Mouse (Mus musculus): Measurements from ENCODE around the gene Sipa1l3.

Sipa1l3 gene

DNA sequence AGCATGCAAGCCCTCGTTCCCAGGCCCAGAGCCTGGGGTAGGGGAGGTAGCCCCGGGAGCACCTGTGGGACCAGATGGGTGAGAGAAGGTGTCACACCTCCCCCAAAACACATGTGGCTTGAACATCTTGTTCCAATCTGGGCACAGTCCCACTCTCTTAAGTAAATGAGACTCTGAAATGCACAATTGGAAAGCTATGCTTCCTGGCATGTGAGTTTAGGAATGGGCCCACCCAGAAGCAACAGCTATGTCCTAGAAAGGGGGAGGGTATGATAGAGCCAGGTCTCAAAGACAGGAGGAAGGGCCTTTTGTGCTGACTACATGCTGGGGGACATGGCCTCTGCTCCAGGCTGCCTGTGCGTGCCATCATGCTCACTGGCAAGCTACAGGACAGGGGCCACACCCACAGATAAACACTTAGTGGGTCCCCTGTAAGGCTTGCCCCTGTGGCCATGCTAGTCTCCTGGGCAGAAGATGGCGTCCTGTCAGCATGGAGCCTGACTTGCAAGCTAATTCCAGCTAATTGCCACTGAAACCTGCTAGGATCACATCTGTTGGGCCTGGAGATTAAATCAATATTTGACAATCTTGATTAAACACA lies 107.1 kb downstream of the Sipa1l3 start:
- peak; percentile 29 for DNase-seq (ENCODE audit: low spot score)

DNA sequence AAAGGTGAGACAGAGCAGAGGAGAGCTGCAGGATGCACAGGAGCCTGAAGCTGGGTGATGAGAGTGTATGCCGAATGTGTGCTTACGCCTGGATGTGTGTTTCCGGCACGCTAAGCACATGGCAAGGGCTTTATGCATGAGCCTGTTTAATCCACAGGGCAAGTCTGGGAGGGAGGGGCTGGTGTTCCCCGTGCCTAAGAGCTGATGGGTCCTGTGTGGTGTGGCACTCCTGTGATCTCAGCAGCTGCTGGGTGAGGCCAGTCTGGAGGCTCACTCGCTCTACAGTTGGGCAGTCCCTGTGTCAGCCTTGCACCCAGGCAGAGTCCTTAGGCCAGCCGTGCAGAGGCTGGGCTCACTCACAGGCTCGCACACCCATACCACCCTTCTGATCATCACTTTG lies 108.0 kb downstream of the Sipa1l3 start:
- no peak for DNase-seq (ENCODE audit: low spot score)

- no peak for DNase-seq (ENCODE audit: low spot score)
These were observed 111.6 kb downstream of the Sipa1l3 start for GRCm38 (mm10) chr7:29406855-29407254.

- DNase-seq (ENCODE audit: low spot score) = no peak
These were observed 114.3 kb downstream of the Sipa1l3 start for GRCm38 (mm10) chr7:29404126-29404525.

- no peak for DNase-seq (ENCODE audit: low spot score)
These were observed 116.4 kb downstream of the Sipa1l3 start for GRCm38 (mm10) chr7:29402015-29402414.

DNA sequence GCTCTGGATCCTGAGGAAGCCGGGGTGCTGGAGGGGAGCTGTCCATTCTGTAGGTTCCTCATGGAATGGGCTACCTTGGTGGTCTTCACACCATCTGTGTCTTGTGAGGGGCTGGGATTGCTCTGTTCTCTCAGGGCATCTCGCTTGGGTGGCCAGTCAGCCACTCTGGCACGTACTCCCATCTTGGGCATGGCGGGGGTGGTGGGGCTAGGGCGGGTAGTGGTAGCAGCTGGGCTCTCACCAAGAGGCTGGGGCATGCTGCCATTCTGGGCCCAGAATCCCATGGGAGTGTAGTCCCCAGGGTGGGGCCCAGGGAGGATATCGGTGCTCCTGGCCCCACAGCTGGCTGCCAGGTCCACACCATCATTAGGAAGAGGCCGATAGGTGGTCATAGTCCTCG lies 118.0 kb downstream of the Sipa1l3 start:
- DNase-seq (ENCODE audit: low spot score) = no peak

- no peak for DNase-seq (ENCODE audit: low spot score)
These were observed 119.4 kb downstream of the Sipa1l3 start for GRCm38 (mm10) chr7:29399056-29399455.

DNA sequence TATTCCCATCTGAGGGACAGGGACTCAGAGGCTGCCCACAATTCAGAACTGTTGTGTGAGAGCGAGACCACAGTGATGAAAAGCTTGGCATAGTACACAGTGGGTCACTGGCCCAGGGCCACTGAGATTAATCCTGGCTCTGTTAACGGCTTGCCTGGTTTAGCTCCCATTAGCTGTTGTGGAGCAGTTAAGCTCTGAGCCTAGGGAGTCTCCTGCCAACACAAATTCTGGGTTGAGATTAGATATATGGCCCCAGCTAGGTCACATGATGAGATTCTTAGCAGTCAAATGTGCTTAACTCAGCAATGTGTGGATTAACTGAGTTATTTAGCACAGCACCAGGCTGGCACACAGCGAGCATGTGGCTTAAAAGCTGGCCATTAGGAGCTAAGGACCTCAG lies 121.0 kb downstream of the Sipa1l3 start:
- no peak for DNase-seq (ENCODE audit: low spot score)

GRCm38 (mm10) chr7:29396943-29397340 lies 121.5 kb downstream of the Sipa1l3 start:
- no peak for DNase-seq (ENCODE audit: low spot score)

- DNase-seq (ENCODE audit: low spot score) = peak; percentile 12
These were observed 122.1 kb downstream of the Sipa1l3 start for GRCm38 (mm10) chr7:29396216-29396942.

DNA sequence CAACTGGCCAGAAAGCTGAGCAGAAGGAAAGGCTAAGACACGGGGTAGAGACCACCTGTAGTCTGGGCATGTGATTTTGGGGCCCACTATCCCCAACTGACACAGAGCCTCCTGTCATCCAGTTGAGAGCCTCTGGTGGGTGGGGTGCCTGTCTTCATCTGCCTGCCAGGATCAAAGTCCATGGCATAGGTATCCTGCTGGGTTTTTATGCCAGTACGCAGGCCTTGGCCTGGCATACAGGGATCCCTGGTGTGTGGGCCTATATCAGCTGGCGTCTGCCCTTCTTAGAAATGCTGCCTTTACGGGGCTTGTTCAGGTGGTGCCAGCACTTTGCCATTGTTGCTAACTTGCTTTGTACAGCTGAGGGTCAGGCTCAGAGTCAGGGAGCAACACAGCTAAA lies 123.3 kb downstream of the Sipa1l3 start:
- DNase-seq (ENCODE audit: low spot score) = no peak

DNA sequence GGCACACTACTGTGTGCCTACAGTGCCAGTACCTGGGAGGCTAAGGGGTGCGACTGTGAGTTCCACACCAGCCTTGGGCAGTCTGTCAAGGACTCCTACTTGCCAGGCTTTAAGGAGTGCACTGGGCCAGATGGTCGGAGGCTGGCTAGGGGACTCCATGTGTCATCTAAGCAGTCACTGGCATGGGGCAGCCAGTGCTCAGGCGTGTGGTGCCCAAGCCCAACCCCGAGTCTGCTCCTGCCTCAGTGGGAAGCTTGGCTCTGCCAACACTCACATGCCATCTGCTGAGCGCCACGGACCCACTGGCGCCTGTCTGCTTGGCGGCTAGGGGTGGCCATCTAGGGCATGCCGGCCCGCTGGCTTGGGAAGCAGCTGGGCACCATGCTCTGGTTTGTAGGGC lies 125.1 kb downstream of the Sipa1l3 start:
- no peak for DNase-seq (ENCODE audit: low spot score)

- DNase-seq (ENCODE audit: low spot score) = no peak
These were observed 125.6 kb downstream of the Sipa1l3 start for GRCm38 (mm10) chr7:29392805-29393204.

DNA sequence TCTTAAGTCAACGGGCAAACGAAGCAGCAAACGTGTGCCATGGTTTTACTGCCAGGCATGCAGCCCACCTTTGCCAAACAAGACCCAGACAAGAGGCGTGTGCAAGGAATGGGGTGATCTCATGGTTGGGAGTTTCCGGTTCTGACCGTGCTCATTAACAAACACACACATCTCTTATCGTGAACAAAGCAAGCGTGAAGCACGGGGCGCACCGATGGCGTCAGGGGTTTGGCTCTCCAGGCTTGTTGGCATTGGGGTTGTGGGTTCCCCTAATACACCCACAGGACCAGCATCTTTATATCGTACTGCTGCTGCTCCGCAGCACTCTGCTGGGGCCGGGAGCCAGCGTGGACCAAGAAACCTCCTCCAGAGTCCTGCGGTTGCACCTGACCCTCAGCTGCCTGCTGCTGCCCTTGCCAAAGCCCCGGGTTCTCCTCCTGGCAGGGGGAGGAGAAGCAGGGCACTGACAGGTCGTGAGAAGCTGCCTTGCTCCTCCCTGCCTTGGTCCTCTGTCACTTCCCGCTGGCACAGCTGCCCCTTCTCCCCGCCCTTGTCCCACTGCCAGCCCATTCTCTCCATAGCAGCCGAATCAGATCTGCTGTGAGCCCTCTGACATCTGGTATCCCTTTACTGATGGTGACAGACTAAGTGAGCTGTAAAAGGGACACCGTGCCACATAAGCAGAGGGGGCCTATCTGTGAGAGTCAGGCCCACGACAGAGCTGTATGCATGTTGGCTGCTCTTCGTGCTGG lies 126.5 kb downstream of the Sipa1l3 start:
- no peak for DNase-seq (ENCODE audit: low spot score)

GRCm38 (mm10) chr7:29391112-29391760 lies 127.2 kb downstream of the Sipa1l3 start:
- DNase-seq (ENCODE audit: low spot score) = no peak

DNA sequence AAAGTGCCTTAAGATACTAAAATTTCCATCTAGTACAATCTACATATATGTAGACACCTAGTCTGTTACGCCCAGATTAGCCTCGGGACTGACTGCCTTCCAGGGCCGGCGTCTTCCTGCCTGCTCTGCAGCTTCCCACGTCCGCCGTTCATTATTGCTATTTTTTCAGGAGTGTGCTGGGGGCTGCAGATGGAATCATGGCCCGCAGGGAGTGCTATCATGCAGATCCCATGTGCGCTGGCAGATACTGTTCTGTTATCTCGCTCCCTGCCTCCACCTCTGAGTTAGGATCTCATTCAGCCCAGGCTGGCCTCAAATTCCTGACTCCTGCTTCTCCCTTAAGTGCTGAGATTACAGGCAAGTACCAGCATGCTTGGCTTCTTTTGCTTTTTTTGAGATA lies 128.2 kb downstream of the Sipa1l3 start:
- DNase-seq (ENCODE audit: low spot score) = no peak

- DNase-seq (ENCODE audit: low spot score) = peak; percentile 31
These were observed 130.8 kb downstream of the Sipa1l3 start for GRCm38 (mm10) chr7:29387524-29388068.

GRCm38 (mm10) chr7:29386349-29386748 lies 132.1 kb downstream of the Sipa1l3 start:
- DNase-seq (ENCODE audit: low spot score) = no peak

DNA sequence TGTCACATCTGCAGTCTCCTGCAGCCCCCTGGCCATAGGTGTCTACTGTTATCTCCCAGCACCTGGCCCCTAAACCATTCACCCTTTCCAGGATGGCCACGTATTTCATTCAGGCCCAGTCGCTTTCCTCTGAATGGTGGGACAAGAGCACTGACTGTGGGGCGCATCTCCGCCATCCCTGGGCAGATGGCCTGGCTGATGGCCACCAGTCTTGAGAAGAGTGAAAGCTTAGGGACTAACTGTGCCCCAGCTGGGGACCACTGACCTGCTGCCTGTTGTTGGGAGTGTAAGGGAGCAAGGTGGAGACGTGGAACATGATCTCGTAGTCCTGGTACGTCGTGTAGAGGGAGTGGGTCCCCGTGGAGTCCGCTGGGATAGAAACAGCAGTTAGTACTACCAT lies 132.7 kb downstream of the Sipa1l3 start:
- DNase-seq (ENCODE audit: low spot score) = no peak

DNA sequence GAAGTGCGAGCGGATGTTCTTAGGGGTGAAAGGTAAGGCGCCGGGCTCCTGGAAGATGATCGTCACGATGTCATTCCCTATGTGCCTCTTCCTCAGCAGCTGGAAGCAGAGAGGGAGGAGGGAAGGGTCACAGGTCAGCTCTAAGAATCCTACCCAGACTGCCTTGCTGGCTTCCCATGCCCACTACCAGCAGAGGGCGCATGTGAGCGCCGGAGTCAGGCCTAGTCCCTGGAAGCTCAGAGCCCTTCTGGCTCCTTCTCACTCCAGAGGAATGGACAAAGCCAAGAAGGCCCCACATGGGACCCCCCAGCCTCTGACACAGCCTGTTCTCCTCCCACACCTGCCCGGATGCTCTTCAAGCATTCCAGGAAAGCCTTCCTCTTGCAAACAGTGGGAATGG lies 135.2 kb downstream of the Sipa1l3 start:
- DNase-seq (ENCODE audit: low spot score) = peak; percentile 74

- no peak for DNase-seq (ENCODE audit: low spot score)
These were observed 136.9 kb downstream of the Sipa1l3 start for GRCm38 (mm10) chr7:29381466-29382040.

GRCm38 (mm10) chr7:29374054-29374453 lies 144.4 kb downstream of the Sipa1l3 start:
- no peak for DNase-seq (ENCODE audit: low spot score)

Measured in MN1 (cell line).